Mouse (Mus musculus) lung, adult 2 months (tissue): ENCODE data around the gene Oard1. TPM values are rescaled to one million over a fixed set of nuclear protein-coding genes. Genes with fewer than 3 reads are reported as not detected.

Experiments
- DNase-seq: peaks from one replicate; pipeline ENCODE4 v3.0.0; 2022
- H3K4me1 ChIP-seq: fragments of 200-500 bp; 2 replicates; pipeline ENCODE4 v1.6.1; 2011; ENCODE audit warnings: low read length; ENCODE audit not compliant: control insufficient read depth, insufficient read depth
- H3K4me3 ChIP-seq: fragments of 200-500 bp; replicated peaks from 2 replicates; pipeline ENCODE3; 2011; ENCODE audit warnings: low read depth, mild to moderate bottlenecking, control low read depth, low read length; ENCODE audit errors: extremely low read depth
- CTCF ChIP-seq: fragments of 200-500 bp; IDR thresholded peaks from 2 replicates; pipeline ENCODE4 v1.5.1; 2011; ENCODE audit warnings: mild to moderate bottlenecking, low read length, control low read depth; ENCODE audit not compliant: insufficient read depth
- POLR2A ChIP-seq: fragments of 200-500 bp; IDR thresholded peaks from 2 replicates; pipeline ENCODE4 v1.6.1; 2011; ENCODE audit warnings: low read depth, mild to moderate bottlenecking, control low read depth, low read length, borderline replicate concordance; ENCODE audit errors: extremely low read depth
- WGBS: fragments of 180-500 bp; shearing (Covaris S2); methylation state at CpG from one replicate; pipeline ENCODE4 v1.1.7; 2018; 5-methylcytosine and 5-hydroxymethylcytosine counted together
- polyA plus RNA-seq: library from polyadenylated mRNA; depleted of rRNA; stranded (reverse); fragments of >200 nt; gene quantifications from 2 replicates; pipeline ENCODE4 v1.2.3, GENCODE M21; 2012; rRNA removed

Gene Oard1
- polyA plus RNA-seq, 1 experiment = 11.9 TPM

DNA sequence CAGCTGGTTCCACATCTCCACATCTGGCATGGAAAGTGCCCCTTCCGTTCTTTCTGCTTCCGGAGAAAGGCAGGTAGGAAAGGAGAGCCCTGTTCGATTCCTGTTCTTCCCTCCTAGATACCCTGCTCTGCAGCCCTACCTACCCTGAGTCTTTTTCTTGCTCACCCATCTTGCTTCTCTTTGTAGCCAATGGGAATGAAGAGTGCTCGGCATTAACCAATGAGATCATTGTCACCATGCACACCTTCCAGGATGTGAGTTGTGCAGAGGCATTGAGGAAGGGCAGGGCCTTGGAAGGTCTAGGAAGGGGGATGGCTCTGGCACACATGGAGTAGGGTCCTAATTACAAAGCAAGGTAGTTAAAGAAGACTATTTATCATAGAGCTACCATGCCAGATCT is 53.6 kb downstream of the Oard1 start:
- no peak for DNase-seq
- TF ChIP-seq CTCF (no peak), POLR2A (no peak)
- Histone ChIP-seq H3K4me1 (no peaks in the 10 kb centered on the region), H3K4me3 (no peak overlapping the region)
- WGBS = 90% methylated on average over 4 of the region's 4 CpGs

Other genes with a start within 250 kb of the Oard1 start
- 0.55 and 0.71 TPM in 2 replicates for gene A530064D06Rik, start 242.7 kb upstream of the Oard1 start, polyA plus RNA-seq
- 0.68 and 1.2 TPM in 2 replicates for gene Trem1, start 177.2 kb upstream of the Oard1 start, polyA plus RNA-seq
- 0.74 and 1.3 TPM in 2 replicates for gene Trem3, start 162.2 kb upstream of the Oard1 start, polyA plus RNA-seq
- 8.0 and 11.7 TPM in 2 replicates for gene Treml4, start 145.7 kb upstream of the Oard1 start, polyA plus RNA-seq
- gene Treml2, start 110.5 kb upstream of the Oard1 start, polyA plus RNA-seq = 3.0 and 6.0 TPM in 2 replicates
- gene B430306N03Rik, start 93.9 kb upstream of the Oard1 start, polyA plus RNA-seq = 1.0 and 1.8 TPM in 2 replicates
- gene Trem2, start 63.6 kb upstream of the Oard1 start, polyA plus RNA-seq = 6.9 and 7.8 TPM in 2 replicates
- 3.3 and 6.3 TPM in 2 replicates for gene Treml1, start 50.1 kb upstream of the Oard1 start, polyA plus RNA-seq
- gene Nfya, start 108 bp upstream of the Oard1 start, polyA plus RNA-seq = 64.4 and 82.6 TPM in 2 replicates
- gene Apobec2, start 22.9 kb downstream of the Oard1 start, polyA plus RNA-seq = 1.7 and 39.9 TPM in 2 replicates
- gene Tspo2, start 41.5 kb downstream of the Oard1 start, polyA plus RNA-seq = 0.24 and 1.3 TPM in 2 replicates
- gene Unc5cl, start 44.9 kb downstream of the Oard1 start, polyA plus RNA-seq = 0.85 and 1.1 TPM in 2 replicates